28 mouse cellular contexts compared by ENCODE assay signal in the genomic region with DNA sequence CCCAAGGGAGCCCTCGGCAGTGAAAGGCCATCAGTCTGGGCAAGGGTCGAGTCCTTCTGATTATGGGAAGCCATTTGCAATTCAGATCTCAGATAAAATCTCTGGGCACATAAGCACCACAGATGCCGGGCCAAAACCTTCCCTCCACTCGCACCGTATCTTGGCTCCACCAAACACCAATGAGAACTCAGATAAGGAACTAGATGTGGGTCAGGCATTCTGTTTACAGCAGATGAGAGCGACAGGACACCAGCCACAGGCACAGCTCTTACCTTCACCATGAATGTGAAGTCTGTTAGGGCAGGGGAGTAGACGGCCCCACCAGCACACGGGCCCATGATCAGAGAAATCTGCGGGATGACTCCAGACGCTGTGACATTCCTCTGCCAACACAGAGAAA. TPM values are rescaled to one million over a fixed set of nuclear protein-coding genes. Genes with fewer than 3 reads are reported as not detected.
DNase-seq lines count a peak whose midpoint lies in the region; ATAC-seq and TF ChIP-seq lines count a peak whose summit lies in the region.
"Had no signal": no experiment of that assay in that cellular context is flagged by ENCODE, and none has a peak within 500 bp of the region (broad histone marks: within the 10 kb centered on the region; RNA-seq: fewer than 3 reads in every experiment).

No protein-coding gene starts in this region.

- H3K9ac ChIP-seq in kidney, embryonic 16.5 days (replicated peaks; ENCODE audit: low read length), result no peak overlapping the region
- no peak overlapping the region for H3K9ac ChIP-seq in liver, embryonic 11.5 days (ENCODE audit: low read depth, low read length)
- no peak overlapping the region for H3K9ac ChIP-seq in liver, embryonic 16.5 days (ENCODE audit: low read depth, low read length)
- H3K9ac ChIP-seq: embryonic facial prominence, embryonic 15.5 days; heart, embryonic 12.5 days; hindbrain, embryonic 14.5 days; limb, embryonic 13.5 days; neural tube, embryonic 12.5 days had no signal

- WGBS in kidney, adult 2 months, result 80% methylated on average over 10 of the region's 10 CpGs
- WGBS in kidney, embryonic 16.5 days, result 75% methylated on average over 10 of the region's 10 CpGs
- 62% methylated on average over 10 of the region's 10 CpGs for WGBS in liver, embryonic 11.5 days
- WGBS in liver, embryonic 16.5 days (ENCODE audit: insufficient replicate concordance), result 43% methylated on average over 10 of the region's 10 CpGs

- H3K36me3 ChIP-seq in kidney, adult 2 months (ENCODE audit: control insufficient read depth, insufficient read depth, low read length), result no peaks in the 10 kb centered on the region
- peaks cover 14% of the 10 kb centered on the region for H3K36me3 ChIP-seq in kidney, embryonic 16.5 days (ENCODE audit: insufficient read depth, low read length)
- no peaks in the 10 kb centered on the region for H3K36me3 ChIP-seq in liver, embryonic 11.5 days (ENCODE audit: control insufficient read depth, insufficient read depth, low read length)
- no peaks in the 10 kb centered on the region for H3K36me3 ChIP-seq in liver, embryonic 16.5 days (ENCODE audit: control insufficient read depth, insufficient read depth)

- H3K4me3 ChIP-seq in kidney, adult 2 months (ENCODE audit: insufficient read depth, low read depth, low read length), result no peak overlapping the region
- no peak overlapping the region for H3K4me3 ChIP-seq in kidney, embryonic 16.5 days (ENCODE audit: low read length)
- H3K4me3 ChIP-seq in liver, embryonic 11.5 days (ENCODE audit: low read depth, low read length), result no peak overlapping the region
- no peak overlapping the region for H3K4me3 ChIP-seq in liver, embryonic 16.5 days (ENCODE audit: low read depth, low read length)
- H3K4me3 ChIP-seq: embryonic facial prominence, embryonic 10.5 days; embryonic facial prominence, embryonic 15.5 days; gastrocnemius, adult 2 months; heart, adult 2 months; heart, embryonic 12.5 days; limb, embryonic 13.5 days; midbrain, embryonic 10.5 days; myocyte; neural tube, embryonic 12.5 days had no signal

- ATAC-seq in kidney, embryonic 16.5 days (ENCODE audit: low FRiP score, low TSS enrichment), result no peak
- peak; percentile 75 for ATAC-seq in liver, embryonic 11.5 days (replicated peaks; ENCODE audit: low FRiP score)
- peak; percentile 80 for ATAC-seq in liver, embryonic 16.5 days (ENCODE audit: low read depth)
- ATAC-seq: forebrain, embryonic 16.5 days; intestine, postnatal 0 days; Patski had no signal

- H3K4me2 ChIP-seq in kidney, embryonic 16.5 days (replicated peaks; ENCODE audit: low read depth, low read length), result no peak overlapping the region
- H3K4me2 ChIP-seq in liver, embryonic 11.5 days, result no peak overlapping the region
- H3K4me2 ChIP-seq in liver, embryonic 16.5 days (ENCODE audit: low read depth, low read length), result no peak overlapping the region
- H3K4me2 ChIP-seq: embryonic facial prominence, embryonic 15.5 days; heart, embryonic 12.5 days; hindbrain, embryonic 14.5 days; limb, embryonic 13.5 days; neural tube, embryonic 12.5 days had no signal

- H3K27ac ChIP-seq in kidney, adult 2 months (ENCODE audit: insufficient read depth, low read depth, low read length), result no peak overlapping the region
- H3K27ac ChIP-seq in kidney, embryonic 16.5 days (ENCODE audit: low read length), result no peak overlapping the region
- no peak overlapping the region for H3K27ac ChIP-seq in liver, embryonic 11.5 days (ENCODE audit: low read depth, low read length)
- no peak overlapping the region for H3K27ac ChIP-seq in liver, embryonic 16.5 days (ENCODE audit: low read length)
- H3K27ac ChIP-seq: embryonic facial prominence, embryonic 10.5 days; embryonic facial prominence, embryonic 15.5 days; gastrocnemius, adult 2 months; heart, adult 2 months; hindbrain, embryonic 14.5 days; limb, embryonic 13.5 days; macrophage; midbrain, embryonic 10.5 days; neural tube, embryonic 12.5 days had no signal

- no peaks in the 10 kb centered on the region for H3K4me1 ChIP-seq in kidney, adult 2 months (ENCODE audit: control insufficient read depth, insufficient read depth, low read length)
- H3K4me1 ChIP-seq in kidney, embryonic 16.5 days (ENCODE audit: insufficient read depth, low read length), result peaks cover 2% of the 10 kb centered on the region
- no peaks in the 10 kb centered on the region for H3K4me1 ChIP-seq in liver, embryonic 11.5 days (replicated peaks; ENCODE audit: control insufficient read depth, insufficient read depth, low read length)
- peaks cover 2% of the 10 kb centered on the region; the same call in 1 of the 2 replicates for H3K4me1 ChIP-seq in liver, embryonic 16.5 days (ENCODE audit: control insufficient read depth, low read depth, low read length)
- H3K4me1 ChIP-seq: embryonic facial prominence, embryonic 10.5 days; embryonic facial prominence, embryonic 15.5 days; limb, embryonic 13.5 days; midbrain, embryonic 10.5 days; neural tube, embryonic 12.5 days had no signal

- no peak for TF ChIP-seq POLR2A in kidney, adult 2 months (IDR thresholded peaks at IDR 0.05; ENCODE audit: low read depth, low read length)

- TF ChIP-seq CTCF in kidney, adult 2 months (conservative IDR thresholded peaks at IDR 0.05; ENCODE audit: insufficient read depth, insufficient read length, low read depth, low read length), result no peak

- H3K27me3 ChIP-seq in kidney, adult 2 months (replicated peaks; ENCODE audit: control insufficient read depth, insufficient read depth, low read length), result no peaks in the 10 kb centered on the region
- no peaks in the 10 kb centered on the region for H3K27me3 ChIP-seq in kidney, embryonic 16.5 days (ENCODE audit: insufficient read depth, low read length)
- H3K27me3 ChIP-seq in liver, embryonic 11.5 days (replicated peaks; ENCODE audit: control insufficient read depth, insufficient read depth, low read length), result no peaks in the 10 kb centered on the region
- no peaks in the 10 kb centered on the region for H3K27me3 ChIP-seq in liver, embryonic 16.5 days (ENCODE audit: control insufficient read depth, insufficient read depth, low read depth, low read length)
- H3K27me3 ChIP-seq: CH12.LX; embryonic facial prominence, embryonic 15.5 days; heart, embryonic 12.5 days; limb, embryonic 13.5 days; neural tube, embryonic 12.5 days; Patski had no signal

- peak; percentile 14 for DNase-seq in kidney, adult 2 months
- DNase-seq in liver, embryonic 11.5 days (ENCODE audit: low spot score), result no peak
- no peak for DNase-seq in retina, postnatal 1 day
- DNase-seq in adrenal gland, adult 8-10 months, result no peak
- DNase-seq in adrenal gland, adult 2 months, result no peak
- DNase-seq: adrenal gland, postnatal 36 days; cerebellum, adult 2 months; cerebellum, postnatal 25 days; gastrocnemius, adult 2 months; heart, adult 2 months; kidney, postnatal 36 days; lung, adult 2 months; lung, postnatal 10 days had no signal

- H3K9me3 ChIP-seq in kidney, embryonic 16.5 days (ENCODE audit: low read length), result 0 out of 2 replicates have a peak, but pooled peaks cover 4% of the 10 kb centered on the region
- no peaks in the 10 kb centered on the region for H3K9me3 ChIP-seq in liver, embryonic 11.5 days (ENCODE audit: control insufficient read depth, low read length)
- H3K9me3 ChIP-seq in liver, embryonic 16.5 days (replicated peaks; ENCODE audit: control insufficient read depth, low read length), result no peaks in the 10 kb centered on the region
- H3K9me3 ChIP-seq: embryonic facial prominence, embryonic 10.5 days; embryonic facial prominence, embryonic 15.5 days; heart, embryonic 12.5 days; limb, embryonic 13.5 days; midbrain, embryonic 10.5 days; neural tube, embryonic 12.5 days had no signal

RNA-seq across cellular contexts. Expression of gene Pccb, which starts 22.3 kb away (rescaled TPM):
- polyA plus RNA-seq in kidney, adult 2 months (2012; rRNA removed), result 341 and 354 TPM in 2 replicates
- polyA plus RNA-seq in kidney, embryonic 16.5 days (2015; fragmentation: Nextera tagmentation; extraction: Ambion mirVana), result 29.9 and 30.0 TPM in 2 replicates
- 8.7 and 10.2 TPM in 2 replicates for polyA plus RNA-seq in liver, embryonic 11.5 days (2014; fragmentation: Nextera tagmentation; extraction: Ambion mirVana)
- 8.8 TPM in 2 replicates for polyA plus RNA-seq in liver, embryonic 16.5 days (2015; fragmentation: Nextera tagmentation; extraction: Ambion mirVana)
- 100 to 1,000 TPM in 2 of 4 experiments, 10 to 100 TPM in 2; 83.5 to 171 (median 127) TPM for total RNA-seq in adrenal gland, adult 8-10 months (2022)
- total RNA-seq in adrenal gland, adult 2 months (2021), result 100 to 1,000 TPM; 140 to 166 TPM
- 113 and 128 TPM in 2 replicates for polyA plus RNA-seq in adrenal gland, adult 2 months (2012; rRNA removed)
